In genomic region chr8:105959350-105959749, GRCm38 (mm10) we compare ENCODE assay signal across 9 mouse cellular contexts. TPM values are rescaled to one million over a fixed set of nuclear protein-coding genes. Genes with fewer than 3 reads are reported as not detected.
DNase-seq lines count a peak whose midpoint lies in the region; ATAC-seq and TF ChIP-seq lines count a peak whose summit lies in the region.
"Had no signal": no experiment of that assay in that cellular context is flagged by ENCODE, and none has a peak within 500 bp of the region (broad histone marks: within the 10 kb centered on the region; RNA-seq: fewer than 3 reads in every experiment).

No protein-coding gene starts in this region.

- intact Hi-C loops in heart, postnatal 36 days (cut with DNase I) = no loop called here

- DNase-seq in adrenal gland, postnatal 10 days = peak; percentile 59
- DNase-seq in adrenal gland, postnatal 4 days (ENCODE audit: low spot score in 2 of 2) = no peak
- peak; percentile 3 for DNase-seq in brain, embryonic 14.5 days (ENCODE audit: low read depth)
- DNase-seq in heart, postnatal 36 days = peak; percentile 30 to 47
- peak; percentile 61 for DNase-seq in lung, postnatal 36 days
- DNase-seq in spleen, postnatal 14 days (ENCODE audit: low spot score in 2 of 2) = no peak
- no peak for DNase-seq in spleen, postnatal 10 days (ENCODE audit: low spot score in 2 of 2)

- no peak for TF ChIP-seq CTCF in brain, embryonic 14.5 days (IDR thresholded peaks at IDR 0.05; ENCODE audit: borderline replicate concordance, extremely low read depth, insufficient read depth, insufficient read length)

- TF ChIP-seq POLR2A in brain, embryonic 14.5 days (IDR thresholded peaks at IDR 0.05; ENCODE audit: borderline replicate concordance, extremely low read depth, insufficient read depth, insufficient read length, poor library complexity, severe bottlenecking) = no peak

- no peak for ATAC-seq in erythroid progenitor cell, adult 5-6 weeks (replicated peaks; ENCODE audit: low FRiP score, poor library complexity, severe bottlenecking)

RNA-seq across cellular contexts. Expression of gene Slc12a4, which starts 6.5 kb away (rescaled TPM):
- total RNA-seq in adrenal gland, postnatal 10 days (2021) = 10 to 100 TPM; 30.5 to 33.7 TPM
- total RNA-seq in adrenal gland, postnatal 4 days (2021) = 10 to 100 TPM; 30.9 to 40.2 TPM
- polyA plus RNA-seq in brain, embryonic 14.5 days (2012; rRNA removed) = 15.2 and 17.0 TPM in 2 replicates
- 10 to 100 TPM; 48.0 to 50.3 TPM for total RNA-seq in heart, postnatal 36 days (2021)
- 2.5 and 3.4 TPM in 2 replicates for total RNA-seq in erythroid progenitor cell, adult 5-6 weeks (2015; ENCODE audit: low replicate concordance)
- total RNA-seq in erythroid progenitor cell, adult 5-6 weeks (2017; ENCODE audit: low replicate concordance) = 4.0 and 13.7 TPM in 2 replicates

RNA-seq across cellular contexts. Expression of gene Lcat, which starts 16.2 kb away (rescaled TPM):
- total RNA-seq in adrenal gland, postnatal 10 days (2021) = 10 to 100 TPM; 39.2 to 89.9 TPM
- 10 to 100 TPM in 1 of 2 experiments, 1 to 10 TPM in 1; 2.1 to 33.5 TPM for total RNA-seq in adrenal gland, postnatal 4 days (2021)
- 2.0 and 2.3 TPM in 2 replicates for polyA plus RNA-seq in brain, embryonic 14.5 days (2012; rRNA removed)
- total RNA-seq in heart, postnatal 36 days (2021) = 1 to 10 TPM; 1.0 to 1.1 TPM
- not detected in 2 replicates for total RNA-seq in erythroid progenitor cell, adult 5-6 weeks (2015; ENCODE audit: low replicate concordance)
- total RNA-seq in erythroid progenitor cell, adult 5-6 weeks (2017; ENCODE audit: low replicate concordance) = 2.4 TPM in 1 of 2 replicates, not detected in the other
- total RNA-seq: megakaryocyte, adult 5-6 weeks had no signal

RNA-seq across cellular contexts. Expression of gene Dpep3, which starts 19.9 kb away (rescaled TPM):
- total RNA-seq in adrenal gland, postnatal 10 days (2021) = not detected
- total RNA-seq in adrenal gland, postnatal 4 days (2021) = not detected
- not detected in 2 replicates for polyA plus RNA-seq in brain, embryonic 14.5 days (2012; rRNA removed)
- total RNA-seq in heart, postnatal 36 days (2021) = not detected
- total RNA-seq in erythroid progenitor cell, adult 5-6 weeks (2015; ENCODE audit: low replicate concordance) = not detected in 2 replicates
- not detected in 2 replicates for total RNA-seq in erythroid progenitor cell, adult 5-6 weeks (2017; ENCODE audit: low replicate concordance)
- total RNA-seq: megakaryocyte, adult 5-6 weeks had no signal

RNA-seq across cellular contexts. Expression of gene Psmb10, which starts 21.1 kb away (rescaled TPM):
- total RNA-seq in adrenal gland, postnatal 10 days (2021) = 10 to 100 TPM; 58.0 to 66.3 TPM
- 10 to 100 TPM; 76.8 to 84.8 TPM for total RNA-seq in adrenal gland, postnatal 4 days (2021)
- 51.6 and 64.8 TPM in 2 replicates for polyA plus RNA-seq in brain, embryonic 14.5 days (2012; rRNA removed)
- total RNA-seq in heart, postnatal 36 days (2021) = 10 to 100 TPM; 63.6 to 72.7 TPM
- 20.2 and 25.2 TPM in 2 replicates for total RNA-seq in erythroid progenitor cell, adult 5-6 weeks (2015; ENCODE audit: low replicate concordance)
- 2.7 and 4.2 TPM in 2 replicates for total RNA-seq in erythroid progenitor cell, adult 5-6 weeks (2017; ENCODE audit: low replicate concordance)

RNA-seq across cellular contexts. Expression of gene Ctrl, which starts 25.7 kb away (rescaled TPM):
- total RNA-seq in adrenal gland, postnatal 10 days (2021) = under 1 TPM; 0.30 to 0.70 TPM
- 10 to 100 TPM in 1 of 2 experiments, not detected in 1; 98.9 TPM for total RNA-seq in adrenal gland, postnatal 4 days (2021)
- polyA plus RNA-seq in brain, embryonic 14.5 days (2012; rRNA removed) = 7.8 and 10.2 TPM in 2 replicates
- total RNA-seq in heart, postnatal 36 days (2021) = under 1 TPM in 1 of 2 experiments, not detected in 1; 0.43 TPM
- total RNA-seq in erythroid progenitor cell, adult 5-6 weeks (2015; ENCODE audit: low replicate concordance) = not detected in 2 replicates
- not detected in 2 replicates for total RNA-seq in erythroid progenitor cell, adult 5-6 weeks (2017; ENCODE audit: low replicate concordance)

Comparison
In these comparisons a context has a peak if more than half of its experiments do, and no peak if none do; other contexts are left out.
1. DNase-seq: peak in adrenal gland, postnatal 10 days (single experiment), brain, embryonic 14.5 days (single experiment), heart, postnatal 36 days (2 of 2) and lung, postnatal 36 days (single experiment); none in adrenal gland, postnatal 4 days (0 of 2), spleen, postnatal 14 days (0 of 2) and spleen, postnatal 10 days (0 of 2).